Mouse (Mus musculus) right cerebral cortex, postnatal 36 days (tissue): ENCODE data around the gene Zc3hav1.

Experiments used
- DNase-seq, 2 experiments: peaks; one replicate each; pipeline ENCODE4 v3.0.0; 2022; ENCODE audit warnings: low spot score in 2 of 2, mixed read lengths in 1 of 2

Zc3hav1 gene

DNA sequence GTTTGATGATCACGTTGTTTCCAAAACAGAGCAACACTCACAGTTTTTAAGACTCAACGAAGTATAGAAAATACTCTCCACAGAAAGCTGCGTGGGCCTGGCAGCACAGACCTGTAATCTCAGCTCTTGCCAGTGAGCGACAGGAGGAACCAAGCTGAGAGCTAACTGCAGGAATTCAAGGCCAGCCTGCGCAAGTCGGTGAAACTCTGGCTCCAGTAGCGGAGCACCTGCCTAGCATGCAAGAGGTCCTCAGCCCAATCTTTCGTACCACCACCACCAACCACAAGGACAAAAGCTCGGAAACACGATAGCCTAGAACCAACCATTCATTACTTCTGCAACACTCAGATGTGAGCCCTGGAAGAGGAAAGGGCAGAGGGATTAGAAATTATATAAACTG, 2.0 kb downstream of the Zc3hav1 start:
- DNase-seq: no peak

- no peak for DNase-seq
These were observed 2.5 kb downstream of the Zc3hav1 start for GRCm38 (mm10) chr6:38351930-38352329.

DNA sequence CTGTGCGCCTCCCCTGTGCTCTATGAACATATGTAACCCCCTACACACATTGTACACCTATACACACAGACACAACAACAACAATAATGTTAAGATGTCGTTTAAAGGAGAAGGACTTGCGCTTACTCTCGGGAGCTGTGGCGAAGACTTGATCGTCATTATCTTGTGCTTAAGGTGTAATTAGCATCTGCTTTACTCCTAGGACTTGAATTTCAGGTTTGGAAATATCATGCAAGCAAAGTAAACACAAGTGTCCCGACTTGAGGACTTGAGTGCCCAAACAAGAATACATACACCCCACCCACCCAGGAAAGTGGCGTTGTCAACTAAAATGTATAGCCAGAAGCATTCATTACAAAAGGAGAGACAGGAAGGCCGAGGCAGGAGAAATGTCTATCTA, 4.6 kb downstream of the Zc3hav1 start:
- DNase-seq: no peak

DNA sequence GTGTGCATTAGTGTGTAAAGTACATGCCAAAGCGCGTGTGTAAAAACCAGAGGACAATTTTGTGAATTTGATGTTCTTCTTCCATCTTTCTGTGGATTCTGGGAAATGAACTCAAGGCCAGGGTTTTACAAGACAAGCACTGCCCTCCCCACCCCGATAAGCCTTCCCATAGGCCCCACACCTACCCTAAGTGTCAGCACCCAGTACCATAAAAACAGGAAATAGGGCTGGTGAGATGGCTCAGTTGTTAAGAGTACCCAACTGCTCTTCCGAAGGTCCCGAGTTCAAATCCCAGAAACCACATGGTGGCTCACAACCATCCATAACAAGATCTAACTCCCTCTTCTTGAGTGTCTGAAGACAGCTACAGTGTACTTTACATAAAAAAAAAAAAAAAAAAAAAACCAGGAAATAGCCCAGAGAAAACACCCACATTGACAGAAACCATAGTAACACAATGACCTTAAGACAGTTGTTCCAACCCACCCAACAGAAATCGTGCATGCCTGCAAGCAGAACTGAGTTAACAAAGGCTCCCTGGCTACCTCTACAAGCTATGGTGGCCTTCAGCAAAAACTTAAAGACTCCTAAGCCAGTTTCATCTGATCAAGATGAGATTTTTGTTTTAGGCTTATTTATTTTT, 5.5 kb downstream of the Zc3hav1 start:
- DNase-seq: no peak

DNA sequence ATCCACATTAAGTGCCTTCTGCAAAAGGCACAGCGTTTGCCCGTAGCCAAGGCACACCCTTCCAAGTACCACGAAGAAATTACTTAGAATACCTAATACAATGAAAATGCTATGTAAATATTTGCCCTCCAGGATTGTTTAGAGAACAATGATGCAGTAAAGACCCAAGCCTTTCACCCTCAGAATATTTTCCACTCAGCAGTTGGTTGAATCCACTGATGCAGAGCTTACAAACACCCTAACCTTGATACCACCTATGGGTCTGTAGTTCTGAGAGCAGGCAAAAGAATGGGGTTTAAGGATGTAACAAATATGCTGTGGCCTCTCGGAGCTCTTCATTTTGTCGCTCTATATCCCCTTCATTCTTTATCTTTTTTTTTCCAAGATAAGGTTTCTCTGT, 6.5 kb downstream of the Zc3hav1 start:
- no peak for DNase-seq

DNA sequence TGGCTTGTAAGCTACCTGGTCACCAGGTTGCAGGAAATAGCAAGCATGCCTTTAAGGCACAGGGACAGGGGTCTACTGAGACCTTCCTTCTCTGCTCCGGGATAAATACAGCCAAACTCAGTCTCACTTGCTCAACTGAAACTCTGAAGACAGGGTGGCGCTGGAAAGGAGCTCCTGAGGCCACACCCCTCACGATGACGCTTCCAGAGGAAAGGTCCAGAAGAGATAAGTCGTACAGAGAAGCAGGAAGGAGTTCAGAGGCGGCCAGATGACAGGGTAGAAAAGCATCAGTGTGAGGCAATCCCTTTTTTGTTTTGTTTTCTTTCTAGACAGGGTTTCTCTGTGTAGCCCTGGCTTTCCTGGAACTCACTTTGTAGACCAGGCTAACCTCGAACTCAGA, 8.6 kb downstream of the Zc3hav1 start:
- DNase-seq: no peak

DNA sequence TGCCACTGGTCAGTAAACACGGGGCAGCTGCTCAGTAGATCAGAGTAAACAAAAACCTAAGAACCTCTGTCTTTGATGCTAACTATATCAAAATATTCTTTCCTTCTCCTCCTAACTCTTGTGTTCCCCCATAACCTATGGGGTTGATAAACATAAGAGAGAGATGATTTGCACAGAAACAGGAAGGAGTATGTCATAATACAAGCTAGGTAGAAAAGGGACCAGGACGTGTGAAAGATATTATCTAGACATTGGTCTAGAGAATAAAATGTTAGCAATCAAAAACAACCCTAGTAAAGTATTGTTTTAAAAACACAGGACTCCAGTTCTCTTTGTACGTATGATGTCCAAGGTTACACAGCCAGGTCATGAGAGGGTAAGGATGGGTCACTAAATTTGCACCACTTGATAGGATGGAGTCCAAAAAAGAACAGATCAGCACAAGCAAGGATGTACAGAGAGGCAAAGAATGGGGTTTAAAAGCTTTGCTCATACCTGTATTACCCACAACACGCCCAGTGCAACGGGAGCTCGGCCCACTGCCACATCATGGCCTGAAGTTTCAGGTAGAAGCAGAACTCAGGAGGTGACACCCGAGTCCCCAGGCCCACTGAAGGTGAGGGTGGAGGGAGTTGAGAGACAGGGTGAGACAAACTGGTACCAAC, 10.3 kb downstream of the Zc3hav1 start:
- no peak for DNase-seq

DNA sequence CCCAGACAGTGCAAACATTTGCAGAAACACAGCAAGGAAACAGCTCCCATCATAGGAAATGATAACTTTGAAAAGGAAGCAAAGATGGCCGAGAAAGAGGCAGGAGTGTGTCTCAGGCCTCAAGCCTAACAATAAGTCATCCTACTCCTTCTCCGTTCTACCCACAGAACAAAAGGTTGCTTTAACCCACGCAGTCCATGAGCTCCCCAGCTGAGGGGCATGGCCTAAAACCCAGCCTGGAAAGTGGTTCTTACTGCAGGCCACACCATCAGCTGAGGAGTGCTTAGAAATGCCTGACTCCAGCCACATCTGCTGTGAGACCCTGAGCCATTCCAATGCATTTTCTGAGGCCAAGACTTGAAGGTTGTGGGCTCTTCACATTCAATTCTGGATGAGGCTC, 10.8 kb downstream of the Zc3hav1 start:
- no peak for DNase-seq

GRCm38 (mm10) chr6:38342666-38342992, 11.8 kb downstream of the Zc3hav1 start:
- no peak for DNase-seq

GRCm38 (mm10) chr6:38341751-38342665, 12.4 kb downstream of the Zc3hav1 start:
- no peak for DNase-seq

- DNase-seq: no peak
These were observed 15.3 kb downstream of the Zc3hav1 start for GRCm38 (mm10) chr6:38339078-38339477.

DNA sequence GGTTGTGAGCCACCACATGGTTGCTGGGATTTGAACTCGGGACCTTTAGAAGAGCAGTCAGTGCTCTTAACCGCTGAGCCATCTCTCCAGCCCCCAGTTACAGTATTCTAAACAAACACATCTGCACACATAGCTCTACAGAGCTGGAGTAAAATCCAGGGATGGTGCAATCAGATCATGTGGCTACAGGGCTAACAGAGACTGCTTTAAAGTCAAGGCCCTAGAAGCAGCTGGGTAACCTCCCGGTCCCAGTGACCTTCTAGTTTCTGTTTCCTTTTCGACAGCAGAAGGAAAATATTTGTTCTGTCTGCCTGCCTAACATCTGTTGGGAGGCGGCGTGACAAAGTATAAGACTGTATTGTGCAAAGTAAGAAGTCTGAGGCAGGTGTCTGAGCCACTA, 16.5 kb downstream of the Zc3hav1 start:
- DNase-seq: no peak

GRCm38 (mm10) chr6:38337166-38337705, 17.2 kb downstream of the Zc3hav1 start:
- no peak for DNase-seq

GRCm38 (mm10) chr6:38335264-38335663, 19.1 kb downstream of the Zc3hav1 start:
- no peak for DNase-seq

GRCm38 (mm10) chr6:38326596-38326995, 27.8 kb downstream of the Zc3hav1 start:
- peak; percentile 10 to 12 for DNase-seq

- DNase-seq: no peak
These were observed 33.8 kb downstream of the Zc3hav1 start for GRCm38 (mm10) chr6:38320621-38321020.

DNA sequence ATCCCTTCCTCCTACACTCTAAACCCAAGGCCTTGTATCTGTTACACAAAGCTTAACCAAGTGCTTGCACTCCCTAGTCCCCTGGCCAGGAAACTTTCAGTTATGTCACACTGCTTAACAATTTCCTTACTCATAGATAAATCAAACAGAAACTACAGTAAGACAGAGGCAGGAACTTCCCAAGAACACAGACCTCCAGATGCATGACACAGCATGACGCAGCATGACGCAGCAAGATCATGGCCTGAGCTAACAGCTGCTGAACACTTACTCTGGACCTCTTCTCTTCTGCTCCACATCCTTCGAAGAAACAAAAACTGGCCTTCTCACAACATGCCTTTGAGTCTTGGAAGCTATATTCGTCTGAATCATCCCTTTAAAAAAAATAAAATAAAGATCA, 38.4 kb downstream of the Zc3hav1 start:
- DNase-seq: no peak

DNA sequence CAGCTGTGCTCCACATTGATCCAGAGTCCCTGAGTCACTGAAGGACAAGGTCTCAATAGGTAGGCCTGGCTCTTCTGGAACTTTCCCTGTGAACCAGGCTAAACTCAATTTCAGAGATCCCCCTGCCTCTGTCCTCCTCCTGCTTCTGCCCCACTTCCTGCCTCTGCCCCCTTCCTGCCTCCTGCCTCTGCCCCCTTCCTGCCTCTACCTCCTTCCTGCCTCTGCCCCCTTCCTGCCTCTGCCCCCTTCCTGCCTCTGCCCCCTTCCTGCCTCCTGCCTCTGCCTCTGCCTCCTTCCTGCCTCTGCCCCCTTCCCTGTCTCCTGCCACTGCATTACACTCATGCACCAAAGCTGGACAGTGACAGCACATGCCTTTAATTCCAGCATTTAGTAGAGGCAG, 44.7 kb downstream of the Zc3hav1 start:
- DNase-seq: no peak

GRCm38 (mm10) chr6:38304981-38305380, 49.4 kb downstream of the Zc3hav1 start:
- no peak for DNase-seq

DNA sequence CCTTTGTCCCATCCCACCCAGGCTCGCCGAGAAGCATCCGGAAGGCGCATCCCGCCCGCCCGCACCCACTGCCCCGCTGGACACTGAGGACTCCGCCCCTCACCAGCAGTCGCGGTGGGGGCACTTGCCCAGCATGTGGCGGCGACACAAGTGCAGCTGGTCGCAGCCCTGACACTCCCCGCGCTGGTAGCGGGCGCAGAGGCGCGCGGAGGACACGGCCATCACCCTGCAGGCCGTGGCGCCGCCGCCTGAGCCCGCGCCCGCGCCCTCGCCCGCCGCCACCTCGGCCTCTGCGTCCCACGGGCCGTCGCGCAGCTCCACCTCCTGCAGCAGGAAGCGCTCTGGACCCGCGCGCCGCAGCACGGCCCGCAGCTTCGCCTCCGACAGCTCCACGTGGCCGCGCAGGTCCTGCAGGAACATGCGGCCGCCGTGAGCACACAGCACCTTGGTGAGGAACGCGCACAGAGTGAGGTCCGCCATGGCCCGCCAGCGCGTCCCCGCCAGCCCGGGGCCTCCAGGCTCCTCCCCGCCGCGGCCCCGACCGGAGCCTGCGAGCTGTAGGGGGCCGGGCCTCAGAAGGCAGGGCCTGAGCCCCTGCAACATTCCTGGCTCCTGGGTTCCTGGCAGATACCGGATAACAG, 55.5 kb downstream of the Zc3hav1 start, which contains the start of gene Zc3hav1l:
TSS of gene Zc3hav1l (minus strand) at position 499 of the 641 bp plus-strand sequence.
- peak; percentile 29 to 51 for DNase-seq

GRCm38 (mm10) chr6:38298246-38298635, 56.2 kb downstream of the Zc3hav1 start:
- no peak for DNase-seq
